Mouse (Mus musculus) c-Kit-positive CD71-positive TER-119-negative erythroid progenitor cells, embryonic 14.5 days (primary cell): ENCODE data around the gene Grin2b.

Experiments
- DNase-seq: peaks from one replicate; pipeline ENCODE4 v3.0.0-alpha.2; 2013; ENCODE audit warnings: low read depth

The Grin2b gene

DNA sequence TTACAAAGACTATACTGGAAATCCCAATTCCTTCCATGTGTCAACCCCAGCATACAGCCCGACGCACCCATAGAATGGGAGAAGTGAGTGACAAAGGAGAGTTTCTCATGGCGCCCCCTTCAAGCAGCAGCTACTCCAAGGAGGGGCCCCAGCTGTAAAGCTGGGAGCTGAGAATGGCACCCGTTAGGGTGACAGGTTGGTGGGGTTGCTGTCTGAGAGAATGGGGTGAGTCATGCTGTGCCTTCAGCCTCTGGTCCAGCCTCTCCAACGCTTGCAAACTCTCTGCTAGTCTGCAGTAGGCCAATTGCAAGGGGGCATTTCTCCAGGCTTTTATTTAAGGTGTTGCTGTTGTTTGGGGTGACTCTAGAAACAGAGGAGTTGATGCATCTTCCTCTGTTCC, 73.1 kb downstream of the Grin2b start:
- DNase-seq, result no peak

DNA sequence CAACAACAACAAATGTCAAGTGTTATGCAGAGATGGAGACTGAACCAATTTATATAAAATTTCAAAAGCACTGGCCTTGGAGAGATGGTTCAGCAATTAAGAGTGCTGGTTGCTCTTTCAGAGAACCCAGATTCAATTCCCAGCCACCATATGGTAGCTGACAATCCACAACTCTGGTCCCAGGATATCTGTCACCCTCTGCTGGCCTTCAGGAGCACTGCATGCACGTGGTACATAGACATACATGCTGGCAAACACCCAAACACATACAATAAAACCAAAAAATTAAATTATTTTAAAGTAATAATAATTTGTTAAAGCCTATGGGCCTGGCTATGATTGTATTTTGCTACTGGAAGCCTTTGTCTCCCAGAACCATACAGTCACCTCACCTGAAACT, 77.0 kb downstream of the Grin2b start:
- no peak for DNase-seq

GRCm38 (mm10) chr6:136079991-136080734, 93.1 kb downstream of the Grin2b start:
- no peak for DNase-seq

DNA sequence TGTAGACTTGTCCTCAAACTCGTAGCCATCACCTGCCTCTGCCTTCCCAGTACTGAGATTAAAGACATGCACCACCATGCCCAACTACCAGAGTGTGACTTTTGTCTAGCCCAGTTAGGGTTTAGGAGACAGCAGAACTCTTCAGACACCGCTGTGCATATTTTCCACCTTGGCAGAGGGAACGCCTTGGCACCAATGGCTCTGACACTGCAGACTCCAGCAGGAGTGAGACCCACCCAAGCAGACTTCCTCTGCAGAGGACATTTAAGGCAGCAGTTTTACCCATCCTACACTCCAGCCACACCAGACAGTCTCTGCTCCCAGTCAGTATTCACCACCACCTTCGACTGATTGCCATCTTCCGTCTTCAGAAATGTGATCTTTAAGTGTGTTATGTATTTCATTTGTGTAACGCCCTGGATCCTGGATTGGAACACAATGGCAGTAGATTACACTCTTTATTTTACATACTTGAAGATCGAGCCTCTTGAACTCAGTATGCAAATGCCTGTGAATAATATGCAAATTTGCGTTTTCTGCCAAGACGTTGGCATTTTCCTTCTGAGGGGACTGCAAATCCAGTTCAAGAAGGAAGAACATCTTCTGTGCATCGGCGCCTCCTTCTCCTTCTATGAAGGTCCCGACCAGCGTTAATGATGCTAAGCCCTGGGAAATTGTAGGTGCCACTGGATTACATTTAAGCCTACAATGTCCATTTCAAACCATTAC, 100.8 kb downstream of the Grin2b start:
- DNase-seq, result no peak

DNA sequence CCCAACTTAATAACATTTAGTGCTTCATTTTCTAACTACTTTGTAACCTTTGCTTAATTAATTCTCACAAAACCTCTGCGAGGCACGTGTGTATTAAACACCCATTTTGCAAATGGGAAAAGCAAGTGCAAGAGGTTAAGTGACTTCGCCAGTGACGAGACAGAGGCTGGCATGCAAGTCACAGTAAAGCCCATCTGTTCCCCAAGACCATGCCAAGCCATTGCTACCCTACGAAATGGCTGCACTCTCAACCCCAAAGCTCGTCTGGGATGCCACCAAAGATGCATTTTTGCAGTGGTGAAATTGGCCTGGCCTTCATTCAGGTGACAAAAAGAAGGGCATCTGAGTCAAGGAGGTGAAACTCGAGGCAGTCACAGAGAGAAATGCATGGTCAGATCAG, 103.2 kb downstream of the Grin2b start:
- no peak for DNase-seq

- no peak for DNase-seq
Measured at GRCm38 (mm10) chr6:136053346-136053745, 120.0 kb downstream of the Grin2b start.

GRCm38 (mm10) chr6:136050346-136050745, 123.0 kb downstream of the Grin2b start:
- no peak for DNase-seq

GRCm38 (mm10) chr6:136048084-136048483, 125.2 kb downstream of the Grin2b start:
- no peak for DNase-seq

GRCm38 (mm10) chr6:136046091-136046490, 127.2 kb downstream of the Grin2b start:
- DNase-seq, result no peak

DNA sequence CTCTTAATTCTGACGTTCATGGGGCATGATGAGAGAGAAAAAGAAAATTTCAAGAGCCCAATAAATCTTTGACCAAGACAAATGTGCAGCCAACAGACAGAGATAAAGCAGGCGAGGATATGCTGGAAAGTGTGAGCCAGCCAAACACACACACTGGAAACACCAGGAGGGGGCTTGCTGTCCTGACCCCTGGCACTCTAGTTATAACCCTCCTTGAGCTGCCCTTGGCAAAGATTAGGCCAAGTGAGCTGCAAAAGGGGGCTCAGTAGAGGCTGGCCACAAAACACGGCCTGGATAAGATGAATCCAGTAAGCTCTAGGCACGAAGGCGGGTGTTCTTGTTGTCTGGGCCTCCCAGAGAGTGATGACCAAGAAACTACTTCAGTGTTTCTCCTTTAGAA, 128.8 kb downstream of the Grin2b start:
- DNase-seq, result no peak

GRCm38 (mm10) chr6:136042375-136042774, 130.9 kb downstream of the Grin2b start:
- DNase-seq, result no peak

- DNase-seq, result no peak
Measured at GRCm38 (mm10) chr6:136041821-136042220, 131.5 kb downstream of the Grin2b start.

DNA sequence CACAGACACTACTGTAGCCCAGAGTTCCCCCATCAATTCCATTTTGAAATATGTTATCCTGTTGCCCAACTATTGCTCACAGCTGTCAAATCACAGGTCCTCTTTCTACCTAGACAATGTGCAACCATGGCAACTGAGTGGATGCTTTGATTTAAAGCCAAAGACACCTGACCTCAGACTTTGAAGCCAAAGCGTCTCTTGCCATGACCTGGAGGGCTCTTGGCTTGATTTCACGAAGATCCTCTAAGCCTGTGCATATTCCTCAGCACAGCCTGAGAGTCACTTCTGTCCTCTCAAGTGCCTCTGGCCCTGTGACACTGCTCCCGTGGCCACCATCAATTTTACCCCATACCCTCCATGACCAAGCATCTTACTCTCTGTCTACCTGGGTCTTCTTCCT, 132.4 kb downstream of the Grin2b start:
- DNase-seq, result no peak

DNA sequence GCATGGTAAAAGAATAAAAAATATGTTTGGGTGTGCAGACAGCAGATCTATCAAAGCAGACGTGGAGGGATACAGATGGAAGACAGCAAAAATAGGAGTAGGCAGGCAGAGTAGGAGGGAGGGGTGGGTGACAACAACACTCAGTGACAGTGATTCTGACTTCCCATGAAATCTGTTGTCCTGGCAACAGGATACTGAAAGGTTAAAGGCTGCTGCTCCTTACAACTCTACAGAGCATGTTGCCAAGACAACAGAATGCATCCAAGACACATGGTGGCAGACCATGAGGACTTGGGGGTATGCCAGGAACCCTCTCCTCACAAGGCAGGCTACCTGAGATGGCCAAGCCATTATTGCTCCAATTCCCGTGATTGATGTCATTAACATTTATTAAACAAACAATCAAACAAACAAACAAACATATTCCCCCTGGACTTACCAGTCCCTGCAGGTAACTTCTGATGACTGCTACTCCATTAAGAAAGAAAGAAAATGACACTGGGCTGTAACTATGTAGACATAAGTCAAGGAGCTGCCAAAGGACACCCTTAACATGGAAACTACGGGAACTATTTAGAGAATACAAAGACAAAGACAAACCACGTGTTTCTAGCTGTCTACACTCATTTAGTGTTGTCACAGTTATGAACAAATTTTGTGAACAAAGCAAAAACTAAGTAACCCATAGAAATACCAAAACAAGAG, 143.9 kb downstream of the Grin2b start:
- DNase-seq, result no peak

DNA sequence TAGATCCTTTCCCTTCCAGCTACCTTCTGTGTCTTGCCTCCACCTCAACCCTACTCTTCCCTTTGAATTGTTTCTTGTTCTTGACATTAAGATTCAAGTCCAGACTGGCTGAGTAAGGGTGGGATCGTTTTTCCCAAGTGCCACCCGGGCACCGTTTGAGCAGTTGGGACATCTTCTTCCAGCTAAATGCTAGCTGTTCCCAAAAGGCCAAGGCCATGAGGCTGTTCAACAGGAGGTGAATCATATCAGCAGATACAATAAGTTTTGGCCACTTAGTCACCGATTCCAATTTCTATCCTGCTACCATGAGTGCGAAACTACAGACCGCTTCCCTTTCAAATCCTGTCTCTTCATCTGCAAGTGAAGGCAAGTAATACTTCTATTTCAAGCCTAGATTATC, 146.4 kb downstream of the Grin2b start:
- DNase-seq, result no peak

GRCm38 (mm10) chr6:136025801-136026200, 147.5 kb downstream of the Grin2b start:
- no peak for DNase-seq

DNA sequence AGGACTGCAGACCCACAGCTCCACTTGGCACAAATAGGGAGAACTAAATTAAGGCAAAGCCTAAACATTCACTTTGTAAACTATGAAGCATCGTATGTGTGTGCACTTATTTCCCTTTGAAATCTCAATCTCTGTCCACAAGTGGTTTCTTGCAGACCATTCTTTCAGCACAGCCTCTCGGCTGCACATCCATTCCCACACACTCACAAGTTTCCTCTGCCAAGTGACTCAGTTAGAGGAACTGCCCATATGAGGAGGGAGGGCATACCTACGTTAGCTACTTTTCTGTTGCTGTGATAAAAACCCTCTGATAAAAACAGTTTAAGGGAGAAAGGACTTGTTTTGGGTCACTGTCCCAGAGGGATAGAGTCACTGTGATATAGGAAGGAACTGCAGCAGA, 152.9 kb downstream of the Grin2b start:
- DNase-seq, result no peak

DNA sequence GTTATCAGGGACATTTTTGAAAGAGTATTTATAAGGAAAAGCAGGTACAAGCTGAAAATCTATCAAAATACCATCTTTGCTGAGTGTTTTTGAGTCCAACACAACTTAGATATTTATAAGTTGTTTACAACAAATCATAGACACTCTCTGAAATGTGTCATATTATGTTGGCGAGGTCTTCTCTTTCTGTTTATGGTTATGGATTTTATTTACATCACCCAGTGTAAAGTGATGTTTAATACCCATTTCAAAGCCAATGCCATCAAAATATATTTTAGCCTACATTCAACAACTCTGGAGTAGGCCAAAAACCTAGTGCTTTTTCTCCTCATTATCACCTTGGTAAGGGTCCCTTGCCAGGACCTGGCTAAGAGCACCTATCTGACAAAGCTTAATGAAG, 154.3 kb downstream of the Grin2b start:
- no peak for DNase-seq

- DNase-seq, result no peak
Measured at GRCm38 (mm10) chr6:136013556-136014380, 159.5 kb downstream of the Grin2b start.

GRCm38 (mm10) chr6:136011533-136011932, 161.8 kb downstream of the Grin2b start:
- no peak for DNase-seq

- no peak for DNase-seq
Measured at GRCm38 (mm10) chr6:136011038-136011311, 162.3 kb downstream of the Grin2b start.

DNA sequence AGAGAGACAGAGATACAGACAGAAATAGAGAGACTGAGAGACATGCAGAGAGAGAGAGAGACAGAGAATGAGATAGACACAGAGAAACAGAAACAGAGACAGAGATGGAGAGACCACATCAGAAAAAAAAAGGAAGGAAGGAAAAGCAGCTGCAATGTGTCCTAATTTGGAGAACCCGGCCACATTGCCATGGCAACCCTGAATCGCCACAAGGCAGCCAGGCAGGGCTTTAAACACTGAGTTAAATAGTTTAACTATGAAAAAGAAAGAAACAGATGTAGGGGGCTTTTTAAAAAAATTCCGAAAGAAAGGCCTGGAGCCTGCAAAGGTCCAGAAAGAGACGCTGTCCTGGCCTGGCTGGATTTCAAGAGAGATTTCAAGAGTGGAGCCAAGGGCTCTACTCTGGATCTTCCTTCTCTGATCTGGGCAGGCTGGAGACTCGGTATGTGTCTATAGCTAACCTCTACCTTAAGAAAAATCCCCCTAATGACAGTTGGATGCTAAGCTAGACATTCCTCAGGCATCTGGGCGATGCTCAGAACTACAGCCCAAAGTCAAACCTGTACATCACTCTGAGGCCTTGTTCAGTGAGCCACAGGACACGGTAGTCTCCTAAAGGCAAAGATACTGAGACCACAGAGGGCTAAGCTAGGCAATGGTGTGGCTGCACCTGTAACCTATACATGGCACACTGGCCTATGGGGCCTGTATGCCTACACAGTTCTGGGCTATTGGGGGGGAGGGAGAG, 162.8 kb downstream of the Grin2b start:
- DNase-seq, result no peak
